Mouse (Mus musculus) stomach, embryonic 14.5 days (tissue): ENCODE data around the gene Dennd1b. TPM values are rescaled to one million over a fixed set of nuclear protein-coding genes. Genes with fewer than 3 reads are reported as not detected.
A peak's percentile ranks its signal among the peaks of the same experiment; 100 is the strongest.

ENCODE experiments used
- ATAC-seq: fragments of 200-750 bp; cut with Nextera tagmentation; 2 replicates; pipeline ENCODE4 v1.8.0; 2017; ENCODE audit warnings: low read depth, moderate TSS enrichment; ENCODE audit not compliant: insufficient number of reproducible peaks, insufficient read depth, low FRiP score
- H3K27ac ChIP-seq: fragments of 300-500 bp; sonication (generic); 2 replicates; pipeline ENCODE4 v1.5.1; 2014; ENCODE audit warnings: mild to moderate bottlenecking, low read length, moderate library complexity, mixed read lengths
- H3K27me3 ChIP-seq: fragments of 300-500 bp; sonication (generic); 2 replicates; pipeline ENCODE4 v1.6.1; 2014; ENCODE audit warnings: low read length, control low read depth, mixed read lengths; ENCODE audit not compliant: control insufficient read depth, insufficient read depth
- H3K36me3 ChIP-seq: fragments of 300-500 bp; sonication (generic); 2 replicates; pipeline ENCODE4 v1.6.1; 2014; ENCODE audit warnings: mild to moderate bottlenecking, control low read depth, low read length, moderate library complexity, mixed read lengths; ENCODE audit not compliant: control insufficient read depth, insufficient read depth
- H3K4me1 ChIP-seq: fragments of 300-500 bp; sonication (generic); 2 replicates; pipeline ENCODE4 v1.6.1; 2014; ENCODE audit warnings: low read length, control low read depth, mixed read lengths; ENCODE audit not compliant: control insufficient read depth, insufficient read depth
- H3K4me2 ChIP-seq: fragments of 300-500 bp; sonication (generic); replicated peaks from 2 replicates; pipeline ENCODE4 v1.6.1; 2014; ENCODE audit warnings: low read depth, low read length, control low read depth
- H3K4me3 ChIP-seq: fragments of 300-500 bp; sonication (generic); 2 replicates; pipeline ENCODE4 v1.5.1; 2014; ENCODE audit warnings: low read depth, low read length, control low read depth
- H3K9ac ChIP-seq: fragments of 300-500 bp; sonication (generic); replicated peaks from 2 replicates; pipeline ENCODE4 v1.6.1; 2014; ENCODE audit warnings: low read depth, mild to moderate bottlenecking, control low read depth, low read length, moderate library complexity, mixed read lengths
- H3K9me3 ChIP-seq: fragments of 300-500 bp; sonication (generic); 2 replicates; pipeline ENCODE4 v1.6.1; 2016; ENCODE audit warnings: low read depth, low read length, control low read depth; ENCODE audit not compliant: control insufficient read depth
- WGBS: fragments of 180-500 bp; shearing (Covaris S2); extraction: QIAGEN DNeasy Blood & Tissue Kit; methylation state at CpG from one replicate; pipeline ENCODE4 v1.1.7; 2014; 5-methylcytosine and 5-hydroxymethylcytosine counted together
- polyA plus RNA-seq: library from polyadenylated mRNA; unstranded; fragments of >200 nt; fragmentation: Nextera tagmentation; extraction: Ambion mirVana; gene quantifications from 2 replicates; pipeline ENCODE4 v1.2.1, GENCODE M21; 2014

Dennd1b gene
- polyA plus RNA-seq, 1 experiment from 2014 or later, result 12.8 TPM

- H3K27ac ChIP-seq, result no peak overlapping the region
- no peak for ATAC-seq
- H3K4me1 ChIP-seq, result no peaks in the 10 kb centered on the region
- WGBS, result 92% methylated on average over 7 of the region's 7 CpGs
- no peaks in the 10 kb centered on the region for H3K27me3 ChIP-seq
- H3K9me3 ChIP-seq, result no peaks in the 10 kb centered on the region
- no peak overlapping the region for H3K4me3 ChIP-seq
- H3K36me3 ChIP-seq, result no peaks in the 10 kb centered on the region; the same call in 1 of the 2 replicates
- H3K4me2 ChIP-seq, result no peak overlapping the region
- H3K9ac ChIP-seq, result no peak overlapping the region
Measured at GRCm38 (mm10) chr1:138967450-138967849, 4.2 kb downstream of the Dennd1b start.

DNA sequence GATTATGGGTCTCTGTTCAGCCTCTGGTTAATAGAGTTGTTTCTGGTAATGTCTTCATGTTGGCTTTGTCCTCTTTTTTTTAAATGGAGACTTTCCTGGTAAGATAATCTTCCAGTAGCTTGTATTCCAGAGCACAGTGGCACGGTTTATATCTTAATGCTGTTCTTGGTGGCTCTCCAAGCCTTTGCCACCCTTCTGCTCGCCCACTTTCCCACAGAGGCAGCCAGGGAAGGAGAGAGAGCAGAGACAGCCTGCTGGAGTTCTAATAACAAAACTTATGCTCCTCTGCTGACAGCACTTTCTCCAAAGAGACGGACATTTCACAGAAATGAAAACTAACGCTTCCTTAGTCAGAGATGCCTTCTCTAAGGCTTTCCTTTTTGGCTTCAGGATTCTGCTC lies 6.8 kb downstream of the Dennd1b start:
- ATAC-seq, result no peak
- H3K4me2 ChIP-seq, result no peak overlapping the region
- H3K9me3 ChIP-seq, result no peaks in the 10 kb centered on the region
- H3K9ac ChIP-seq, result no peak overlapping the region
- H3K36me3 ChIP-seq, result no peaks in the 10 kb centered on the region; the same call in 1 of the 2 replicates
- H3K27ac ChIP-seq, result no peak overlapping the region
- no peak overlapping the region for H3K4me3 ChIP-seq
- 79% methylated on average over 4 of the region's 4 CpGs for WGBS
- H3K4me1 ChIP-seq, result no peaks in the 10 kb centered on the region
- H3K27me3 ChIP-seq, result no peaks in the 10 kb centered on the region

- Histone ChIP-seq H3K9me3 (no peaks in the 10 kb centered on the region), H3K27ac (no peak overlapping the region), H3K4me1 (no peaks in the 10 kb centered on the region), H3K9ac (no peak overlapping the region), H3K36me3 (no peaks in the 10 kb centered on the region), H3K27me3 (no peaks in the 10 kb centered on the region), H3K4me2 (no peak overlapping the region), H3K4me3 (no peak overlapping the region)
- no peak for ATAC-seq
- 76% methylated on average over 6 of the region's 6 CpGs for WGBS
Measured at GRCm38 (mm10) chr1:138973541-138974224, 10.4 kb downstream of the Dennd1b start.

DNA sequence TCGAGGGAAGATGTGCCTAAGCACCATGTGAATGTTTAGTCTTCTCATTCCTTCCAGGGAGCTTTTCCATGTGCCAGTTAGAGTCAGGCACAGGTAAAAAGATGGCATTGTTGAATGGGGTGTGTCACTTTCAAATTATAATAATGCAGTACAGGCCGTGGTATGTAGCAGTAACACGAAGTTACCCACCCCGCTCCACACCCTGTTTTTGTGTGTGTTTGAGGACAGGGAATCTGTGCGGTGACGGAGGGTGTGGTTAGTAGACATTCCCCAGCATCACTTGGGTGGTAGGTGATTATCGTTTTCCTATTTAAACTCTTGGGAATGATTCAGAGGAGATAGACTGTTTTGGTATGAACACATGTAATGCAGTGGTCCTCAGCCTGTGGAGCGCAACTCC lies 11.6 kb downstream of the Dennd1b start:
- no peak overlapping the region for H3K4me3 ChIP-seq
- no peaks in the 10 kb centered on the region for H3K9me3 ChIP-seq
- no peak overlapping the region for H3K9ac ChIP-seq
- no peak overlapping the region for H3K4me2 ChIP-seq
- no peaks in the 10 kb centered on the region for H3K27me3 ChIP-seq
- ATAC-seq, result peak; percentile 65; the same call in 1 of the 2 replicates
- WGBS, result 75% methylated on average over 8 of the region's 8 CpGs
- no peak overlapping the region for H3K27ac ChIP-seq
- no peaks in the 10 kb centered on the region for H3K4me1 ChIP-seq
- no peaks in the 10 kb centered on the region for H3K36me3 ChIP-seq

GRCm38 (mm10) chr1:138975945-138976344 lies 12.7 kb downstream of the Dennd1b start:
- H3K27ac ChIP-seq, result no peak overlapping the region
- no peak overlapping the region for H3K9ac ChIP-seq
- H3K4me3 ChIP-seq, result no peak overlapping the region
- no peak for ATAC-seq
- no peaks in the 10 kb centered on the region for H3K36me3 ChIP-seq
- H3K4me2 ChIP-seq, result no peak overlapping the region
- H3K4me1 ChIP-seq, result no peaks in the 10 kb centered on the region
- no peaks in the 10 kb centered on the region for H3K9me3 ChIP-seq
- WGBS, result 74% methylated on average over 1 of the region's 1 CpGs
- no peaks in the 10 kb centered on the region for H3K27me3 ChIP-seq

DNA sequence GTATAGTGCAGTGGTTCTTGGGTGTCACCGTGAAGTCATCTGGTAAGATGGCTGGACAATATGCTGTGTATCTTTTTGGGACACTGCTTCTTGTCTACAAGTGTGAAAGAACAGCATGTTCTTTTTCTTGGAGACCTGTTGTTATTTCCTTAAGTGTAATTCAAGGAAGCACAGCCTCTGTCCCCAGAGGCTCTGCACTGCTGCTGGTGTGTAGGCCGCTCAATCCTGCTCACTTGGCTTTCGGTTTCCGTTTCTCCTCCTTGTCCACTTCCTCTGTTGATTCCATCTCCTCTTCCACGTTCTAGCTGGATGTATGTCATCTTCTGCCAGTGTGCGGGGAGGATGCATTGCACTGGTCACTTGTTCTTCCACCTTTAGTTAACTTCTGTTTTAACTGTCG lies 19.0 kb downstream of the Dennd1b start:
- no peak overlapping the region for H3K9ac ChIP-seq
- H3K4me3 ChIP-seq, result no peak overlapping the region
- no peaks in the 10 kb centered on the region for H3K9me3 ChIP-seq
- 80% methylated on average over 7 of the region's 7 CpGs for WGBS
- ATAC-seq, result no peak
- H3K27me3 ChIP-seq, result no peaks in the 10 kb centered on the region
- no peak overlapping the region for H3K4me2 ChIP-seq
- no peak overlapping the region for H3K27ac ChIP-seq
- H3K36me3 ChIP-seq, result no peaks in the 10 kb centered on the region
- H3K4me1 ChIP-seq, result peaks cover 9% of the 10 kb centered on the region; the same call in 1 of the 2 replicates

DNA sequence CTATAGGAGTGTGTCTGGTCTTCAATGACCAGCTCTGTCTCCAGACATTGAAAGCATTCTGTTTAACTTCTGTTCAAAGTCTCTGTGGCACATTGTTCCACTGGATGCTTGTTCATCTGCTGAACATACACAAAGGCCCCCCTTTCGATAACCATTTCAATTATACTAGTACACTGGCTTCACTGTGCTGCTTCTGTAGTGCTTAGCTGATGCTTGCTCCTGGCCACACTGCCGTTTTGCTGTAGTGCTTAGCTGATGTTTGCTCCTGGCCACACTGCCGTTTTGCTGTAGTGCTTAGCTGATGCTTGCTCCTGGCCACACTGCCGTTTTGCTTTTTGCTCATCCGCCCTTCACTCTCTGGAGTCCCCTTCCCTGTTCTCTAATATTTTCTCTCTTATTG lies 19.4 kb downstream of the Dennd1b start:
- Histone ChIP-seq H3K9ac (no peak overlapping the region), H3K36me3 (no peaks in the 10 kb centered on the region), H3K4me2 (no peak overlapping the region), H3K27ac (no peak overlapping the region), H3K27me3 (no peaks in the 10 kb centered on the region), H3K9me3 (no peaks in the 10 kb centered on the region), H3K4me3 (no peak overlapping the region), H3K4me1 (peaks cover 9% of the 10 kb centered on the region; the same call in 1 of the 2 replicates)
- WGBS, result 65% methylated on average over 5 of the region's 5 CpGs
- no peak for ATAC-seq

GRCm38 (mm10) chr1:138983064-138983463 lies 19.8 kb downstream of the Dennd1b start:
- Histone ChIP-seq H3K36me3 (no peaks in the 10 kb centered on the region), H3K9me3 (no peaks in the 10 kb centered on the region), H3K4me2 (no peak overlapping the region), H3K27ac (no peak overlapping the region), H3K27me3 (no peaks in the 10 kb centered on the region), H3K4me3 (no peak overlapping the region), H3K9ac (no peak overlapping the region), H3K4me1 (peaks cover 9% of the 10 kb centered on the region; the same call in 1 of the 2 replicates)
- no peak for ATAC-seq
- 64% methylated on average over 2 of the region's 2 CpGs for WGBS

DNA sequence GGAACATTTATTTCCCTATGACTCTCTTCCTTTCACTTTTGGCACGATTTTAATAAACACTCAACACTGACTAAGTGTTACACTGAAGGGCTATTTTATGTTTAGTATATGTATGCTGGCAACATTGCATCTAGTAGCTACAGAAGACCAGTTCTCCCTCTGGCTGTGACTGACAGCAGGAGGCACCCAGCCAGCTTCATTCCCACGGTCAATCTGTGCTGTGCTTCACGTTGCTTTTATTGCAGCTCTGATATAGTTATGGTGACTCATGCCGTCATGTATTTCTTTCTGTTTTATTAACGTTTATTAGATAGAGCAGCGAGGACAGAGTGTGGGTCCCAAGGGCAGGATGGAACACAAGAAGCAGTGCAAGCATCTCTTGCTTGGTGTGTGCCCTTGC lies 20.2 kb downstream of the Dennd1b start:
- Histone ChIP-seq H3K27me3 (no peaks in the 10 kb centered on the region), H3K4me2 (0 out of 2 replicates have a peak overlapping the region, but pooled peaks have one; percentile 2), H3K27ac (no peak overlapping the region), H3K4me1 (peaks cover 9% of the 10 kb centered on the region; the same call in 1 of the 2 replicates), H3K36me3 (no peaks in the 10 kb centered on the region), H3K9me3 (no peaks in the 10 kb centered on the region), H3K4me3 (no peak overlapping the region), H3K9ac (no peak overlapping the region)
- WGBS, result 48% methylated on average over 6 of the region's 6 CpGs
- ATAC-seq, result no peak
